Mouse (Mus musculus): ENCODE data around the gene C2cd4a. TPM values are rescaled to one million over a fixed set of nuclear protein-coding genes. Genes with fewer than 3 reads are reported as not detected.

C2cd4a gene
- not detected for total RNA-seq (2023)

DNA sequence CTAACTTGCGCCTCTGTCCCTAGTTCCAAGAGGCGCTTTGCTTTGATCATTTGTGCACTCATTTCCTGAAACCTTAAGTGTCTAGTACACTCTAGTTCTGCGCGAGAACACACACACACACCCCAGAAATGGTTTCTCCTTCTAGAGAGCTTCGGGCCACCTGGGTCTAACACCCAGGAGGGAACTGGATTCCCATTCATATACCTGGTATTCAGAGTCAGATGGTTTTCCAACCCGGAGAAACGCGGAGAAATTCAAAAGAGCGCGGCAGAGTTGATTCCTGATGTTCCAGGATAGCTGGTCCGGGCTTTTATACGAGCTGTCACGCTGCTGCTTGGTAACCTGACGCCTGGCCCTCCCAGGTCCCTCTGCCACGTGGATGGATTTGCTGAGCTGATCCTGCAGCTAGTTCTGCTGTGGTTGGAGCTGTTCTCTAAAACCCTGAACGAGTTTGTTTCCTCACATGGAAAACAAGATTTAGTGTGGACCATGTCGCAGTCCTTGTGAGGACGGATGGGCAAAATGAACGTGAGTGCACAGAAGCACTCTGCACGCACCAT is at the start of gene C2cd4a:
C2cd4a (minus strand) TSS at position 285 of the 560 bp plus-strand sequence.

DNA sequence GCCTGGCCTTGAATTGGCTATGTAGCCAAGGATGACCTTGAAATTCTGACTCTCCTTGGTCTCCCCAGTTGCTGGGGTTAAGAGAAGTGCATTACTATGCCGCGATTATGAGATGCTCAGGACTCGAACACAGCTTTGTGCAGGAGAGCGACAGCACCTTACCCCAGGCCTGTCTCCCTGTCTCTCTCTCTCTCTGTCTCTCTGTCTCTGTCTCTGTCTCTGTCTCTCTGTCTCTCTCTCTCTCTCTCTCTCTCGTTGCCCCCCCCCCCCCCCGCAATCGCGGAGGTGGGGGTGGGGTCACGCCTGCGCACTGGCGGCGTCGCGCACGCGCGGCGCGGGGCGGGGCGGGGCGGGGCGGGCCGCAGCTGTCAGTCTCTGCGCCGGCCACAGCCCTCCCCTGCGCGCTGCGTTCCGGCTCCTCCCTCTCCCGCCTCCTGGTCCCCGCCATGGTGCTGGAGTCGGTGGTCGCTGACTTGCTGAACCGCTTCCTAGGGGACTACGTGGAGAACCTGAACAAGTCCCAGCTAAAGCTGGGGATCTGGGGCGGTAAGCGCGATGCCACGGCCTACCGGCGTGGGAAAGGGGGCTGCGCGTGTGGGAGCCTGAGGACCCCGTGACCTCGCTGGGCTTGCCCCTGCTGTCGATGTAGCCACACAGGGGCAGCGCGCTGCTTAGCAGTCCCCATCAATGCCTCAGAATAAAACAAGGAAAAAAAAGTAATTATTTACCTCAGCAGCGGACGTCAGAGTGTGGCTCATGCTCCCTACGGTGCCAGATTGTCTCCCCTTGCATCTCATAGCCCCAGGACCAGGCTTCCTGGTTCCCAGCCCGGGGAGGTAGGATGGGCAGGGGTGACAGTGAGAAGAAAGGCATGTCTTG is 8.1 kb upstream of the C2cd4a start, which contains the start of gene Vps13c:
Vps13c (plus strand) TSS at position 416 of the 879 bp plus-strand sequence.

Other genes starting within 250 kb of the C2cd4a start
- not detected for gene C2cd4b, start 72.9 kb downstream of the C2cd4a start, total RNA-seq (2023)
- 52.6 TPM for gene Vps13c, start 8.1 kb upstream of the C2cd4a start, total RNA-seq (2023)